Mouse (Mus musculus) ES-E14 (cell line): ENCODE data around the gene Btbd11. TPM values are rescaled to one million over a fixed set of nuclear protein-coding genes. Genes with fewer than 3 reads are reported as not detected.
"Not testable (repeated sequence)": the region's sequence is repeated elsewhere in the genome, so short reads cannot be mapped to it uniquely, and the experiment has no call there.

Experiments
- DNase-seq: peaks from one replicate; pipeline ENCODE4 v3.0.0-alpha.2; 2013; ENCODE audit warnings: low read depth, low spot score
- H3K27ac ChIP-seq: 2 replicates; pipeline ENCODE4 v1.5.1; 2012; ENCODE audit warnings: low read depth, mild to moderate bottlenecking, low read length, moderate library complexity, mixed read lengths; ENCODE audit not compliant: poor library complexity, insufficient read depth, severe bottlenecking
- H3K36me3 ChIP-seq: 2 replicates; pipeline ENCODE4 v1.6.1; 2012; ENCODE audit warnings: mild to moderate bottlenecking, low read length, moderate library complexity, mixed read lengths; ENCODE audit not compliant: control insufficient read depth, poor library complexity, insufficient read depth, severe bottlenecking
- H3K4me1 ChIP-seq, 2 experiments: fragments of 150-350 bp in 1 of 2; sonication (generic) in 1 of 2; 2 replicates each; pipeline ENCODE4 v1.6.1; 2012; ENCODE audit warnings: low read length in 2 of 2, mild to moderate bottlenecking in 1 of 2, mixed read lengths in 1 of 2; ENCODE audit not compliant: control insufficient read depth in 2 of 2, insufficient read depth in 2 of 2, poor library complexity in 1 of 2
- H3K4me3 ChIP-seq, 2 experiments: fragments of 150-350 bp in 1 of 2; sonication (generic) in 1 of 2; 2 replicates each; pipeline ENCODE4 v1.5.1; 2012; ENCODE audit warnings: low read length in 2 of 2, low read depth in 1 of 2, mild to moderate bottlenecking in 1 of 2, mixed read lengths in 1 of 2; ENCODE audit not compliant: insufficient read depth in 1 of 2, poor library complexity in 1 of 2, severe bottlenecking in 1 of 2
- H3K9ac ChIP-seq: 2 replicates; pipeline ENCODE4 v1.6.1; 2012; ENCODE audit warnings: low read depth, mild to moderate bottlenecking, low read length, mixed read lengths; ENCODE audit not compliant: poor library complexity, insufficient read depth, severe bottlenecking
- H3K9me3 ChIP-seq: fragments of 150-350 bp; sonication (generic); 2 replicates; pipeline ENCODE4 v1.6.1; 2012; ENCODE audit warnings: low read depth, mild to moderate bottlenecking, low read length; ENCODE audit not compliant: control insufficient read depth, insufficient read depth
- CHD2 ChIP-seq: IDR thresholded peaks from 2 replicates; pipeline ENCODE4 v1.6.1; 2014; ENCODE audit warnings: mild to moderate bottlenecking, low read depth, low read length, inconsistent platforms
- HCFC1 ChIP-seq: IDR thresholded peaks from 2 replicates; pipeline ENCODE4 v1.6.1; 2012; ENCODE audit warnings: low read length, inconsistent platforms, borderline replicate concordance; ENCODE audit not compliant: insufficient read depth
- MAFK ChIP-seq: IDR thresholded peaks from 2 replicates; pipeline ENCODE4 v1.6.1; 2014; ENCODE audit warnings: mild to moderate bottlenecking, low read depth, low read length, inconsistent platforms; ENCODE audit not compliant: insufficient read depth
- ZC3H11A ChIP-seq: IDR thresholded peaks from 2 replicates; pipeline ENCODE4 v1.6.1; 2012; ENCODE audit warnings: low read depth, mild to moderate bottlenecking, inconsistent platforms, low read length, borderline replicate concordance
- ZNF384 ChIP-seq: IDR thresholded peaks from 2 replicates; pipeline ENCODE4 v1.6.1; 2012; ENCODE audit warnings: low read depth, low read length, inconsistent platforms
- in situ Hi-C, 2 experiments: fragments of 600-800 bp; cut with MboI; formaldehyde crosslinking; loops; one replicate each; pipeline ENCODE4 v1.15.1; 2025; ENCODE audit warnings: low sequenced_read_pairs in 2 of 2, inconsistent platforms in 1 of 2; ENCODE audit not compliant: unreplicated experiment in 2 of 2
- total RNA-seq: library from RNA; depleted of rRNA; stranded (reverse); fragments of 300-350 nt; gene quantifications from 2 replicates; pipeline ENCODE4 v1.2.3, GENCODE M21; 2012

Gene Btbd11
- total RNA-seq, 1 experiment, result 9.9 TPM

DNA sequence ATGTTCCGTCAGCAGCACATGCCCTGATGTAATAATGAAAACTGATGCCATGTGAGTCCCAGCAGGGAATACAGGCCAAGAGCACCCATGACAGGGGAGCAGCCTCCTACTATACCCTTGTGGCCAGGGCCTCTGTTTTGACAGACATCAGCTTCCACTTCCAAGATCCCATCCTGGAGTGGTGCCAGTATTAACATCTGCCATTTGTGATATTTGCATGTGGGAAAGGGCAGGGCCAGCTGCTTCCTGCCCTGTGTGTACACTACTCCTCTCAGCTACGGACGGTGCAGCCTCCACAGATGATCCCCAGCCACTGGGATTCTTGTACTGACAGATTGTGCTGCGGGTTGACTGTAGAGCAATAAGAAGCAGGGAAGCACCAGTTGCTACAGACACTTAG, 269.3 kb downstream of the Btbd11 start:
- Histone ChIP-seq H3K36me3 (peaks cover 4% of the 10 kb centered on the region; the same call in 1 of the 2 replicates), H3K4me1 (no peaks in the 10 kb centered on the region), H3K27ac (no peak overlapping the region), H3K4me3 (no peak overlapping the region), H3K9ac (no peak overlapping the region), H3K9me3 (no peaks in the 10 kb centered on the region)
- no peak for DNase-seq
- in situ Hi-C loops, result no loop called here
- no peak for TF ChIP-seq HCFC1
- TF ChIP-seq ZNF384, result no peak
- no peak for TF ChIP-seq CHD2
- TF ChIP-seq ZC3H11A, result no peak
- no peak for TF ChIP-seq MAFK

DNA sequence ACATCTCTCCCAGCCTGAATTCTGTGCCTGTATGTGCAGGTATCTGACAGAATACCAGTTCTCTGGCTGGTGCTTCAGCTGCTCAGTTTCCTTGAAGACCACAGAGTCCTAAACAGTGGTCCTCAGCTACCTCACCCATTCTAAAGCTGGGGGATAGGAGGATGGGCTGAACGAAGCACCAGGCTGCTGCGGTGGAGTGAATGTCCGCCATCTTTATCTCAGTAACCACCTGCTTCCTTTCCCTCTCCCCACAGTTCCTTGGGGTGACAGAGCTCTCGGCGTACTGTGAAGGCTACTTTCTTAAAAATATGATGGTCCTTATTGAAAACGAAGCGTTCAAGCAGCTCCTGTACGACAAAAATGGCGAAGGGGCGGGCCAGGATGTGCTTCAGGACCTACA, 271.3 kb downstream of the Btbd11 start:
- DNase-seq, result no peak
- H3K36me3 ChIP-seq, result peaks cover 4% of the 10 kb centered on the region; the same call in 1 of the 2 replicates
- H3K9me3 ChIP-seq, result no peaks in the 10 kb centered on the region
- in situ Hi-C loops, result no loop called here
- no peak for TF ChIP-seq CHD2
- TF ChIP-seq HCFC1, result no peak
- no peak for TF ChIP-seq ZC3H11A
- no peak for TF ChIP-seq ZNF384
- no peak overlapping the region for H3K9ac ChIP-seq
- no peaks in the 10 kb centered on the region for H3K4me1 ChIP-seq
- H3K4me3 ChIP-seq, result no peak overlapping the region
- H3K27ac ChIP-seq, result no peak overlapping the region

DNA sequence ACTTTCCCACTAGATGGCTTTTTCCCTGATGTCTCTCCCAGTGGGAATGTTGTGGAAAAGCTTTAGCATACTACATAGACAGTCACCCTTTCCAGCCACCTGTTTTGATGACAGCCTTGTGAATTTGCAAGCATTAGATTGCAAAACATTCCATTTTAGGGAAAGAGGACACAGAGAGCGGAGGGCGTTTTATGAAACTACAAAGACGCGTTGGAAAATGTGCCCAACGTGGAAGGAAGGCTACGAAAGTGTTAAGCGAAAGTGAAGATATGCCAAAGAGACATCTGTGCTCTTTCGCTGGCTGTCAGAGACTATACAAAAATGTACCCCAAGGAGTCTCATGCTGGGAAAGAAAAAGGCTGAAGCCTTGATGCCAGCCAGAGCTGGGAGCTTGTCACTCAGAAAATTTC, 286.9 kb downstream of the Btbd11 start:
- TF ChIP-seq ZC3H11A, result no peak
- TF ChIP-seq CHD2, result no peak
- TF ChIP-seq ZNF384, result no peak
- TF ChIP-seq MAFK, result no peak
- TF ChIP-seq HCFC1, result no peak
- Histone ChIP-seq H3K9me3 (no peaks in the 10 kb centered on the region), H3K36me3 (no peaks in the 10 kb centered on the region), H3K9ac (no peak overlapping the region), H3K4me1 (no peaks in the 10 kb centered on the region), H3K4me3 (no peak overlapping the region), H3K27ac (no peak overlapping the region)
- in situ Hi-C loops, result no loop called here
- DNase-seq, result no peak

DNA sequence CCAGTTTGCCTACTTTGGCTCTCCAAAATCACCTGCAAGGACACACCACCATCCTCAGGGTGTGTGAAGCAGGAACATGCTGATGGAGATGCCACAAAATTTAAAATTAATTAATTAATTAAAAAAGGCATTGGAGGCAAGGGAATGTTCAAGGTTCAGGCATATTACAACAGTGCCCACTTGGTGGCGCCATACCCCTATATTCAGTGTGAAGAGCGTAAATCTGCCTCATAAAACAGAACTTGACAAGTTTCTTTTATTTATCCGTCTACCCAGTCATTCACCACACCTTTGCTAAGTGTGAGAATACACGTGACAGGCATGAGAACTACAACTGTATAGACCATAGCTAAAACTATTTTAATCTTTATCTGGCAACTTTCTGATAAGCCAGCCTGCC, 292.0 kb downstream of the Btbd11 start:
- in situ Hi-C loops, result no loop called here

DNA sequence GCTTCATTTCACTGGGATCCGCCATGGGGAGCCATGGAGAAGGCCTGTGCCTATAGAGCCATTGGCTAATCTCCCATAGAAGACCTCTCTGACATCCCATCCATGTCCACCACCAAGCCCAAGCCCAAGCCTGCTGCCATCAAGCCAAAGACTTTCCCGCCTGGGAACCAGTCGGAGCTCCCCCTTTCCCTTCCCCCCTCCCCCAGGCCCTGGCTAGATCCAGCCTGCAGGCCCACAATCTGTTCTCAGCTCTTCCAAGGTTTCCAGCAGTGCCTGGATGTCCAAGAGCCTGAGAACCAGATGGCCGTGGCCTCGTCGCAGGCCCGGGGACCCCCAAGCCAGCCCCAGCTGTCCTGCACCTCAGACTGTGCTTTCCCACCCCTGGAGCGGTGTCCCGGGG, 295.8 kb downstream of the Btbd11 start:
- Histone ChIP-seq H3K27ac (no peak overlapping the region), H3K9ac (no peak overlapping the region), H3K36me3 (no peaks in the 10 kb centered on the region), H3K4me1 (no peaks in the 10 kb centered on the region), H3K9me3 (no peaks in the 10 kb centered on the region), H3K4me3 (no peak overlapping the region)
- no peak for DNase-seq
- in situ Hi-C loops, result no loop called here
- TF ChIP-seq ZNF384 (no peak), CHD2 (no peak), ZC3H11A (no peak), MAFK (no peak), HCFC1 (no peak)

More for the DNA sequence above, 292.0 kb downstream of the Btbd11 start:
- no peak overlapping the region for H3K9ac ChIP-seq
- H3K9me3 ChIP-seq, result no peaks in the 10 kb centered on the region
- no peak overlapping the region for H3K4me3 ChIP-seq
- H3K4me1 ChIP-seq, result no peaks in the 10 kb centered on the region
- DNase-seq, result peak; percentile 22
- H3K36me3 ChIP-seq, result no peaks in the 10 kb centered on the region
- TF ChIP-seq ZC3H11A (peak; percentile 38; the same call in 1 of the 2 replicates), MAFK (no peak), HCFC1 (no peak)
- no peak overlapping the region for H3K27ac ChIP-seq

DNA sequence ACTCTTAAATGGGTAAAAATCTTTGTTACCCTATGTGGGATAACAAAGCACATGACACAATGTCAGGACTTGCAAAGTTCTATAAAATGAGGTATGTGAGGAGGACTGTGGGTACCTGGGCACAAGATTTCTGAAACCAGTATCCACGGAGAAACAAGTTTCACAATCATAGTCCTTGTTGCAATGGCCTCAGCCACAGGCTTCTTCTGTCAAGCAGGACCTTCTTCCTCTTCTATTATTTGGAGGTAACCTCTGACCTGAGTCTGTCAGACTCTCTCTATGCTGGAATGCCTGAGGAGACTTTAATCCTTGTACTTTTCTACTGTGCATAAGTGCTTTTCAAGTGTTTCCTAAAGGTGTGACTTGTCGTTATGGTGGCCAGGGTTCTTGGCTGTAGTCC, 307.8 kb downstream of the Btbd11 start:
- in situ Hi-C loops, H3K9me3 ChIP-seq, H3K9ac ChIP-seq, H3K27ac ChIP-seq, H3K4me3 ChIP-seq, H3K4me1 ChIP-seq, DNase-seq, H3K36me3 ChIP-seq: not testable (repeated sequence)
